Mouse (Mus musculus) left cerebral cortex, adult 11 months (tissue): ENCODE results near the gene Sema7a.

ENCODE experiments used
- DNase-seq: peaks from one replicate; pipeline ENCODE4 v3.0.0; 2022; ENCODE audit warnings: low spot score

Gene Sema7a

GRCm38 (mm10) chr9:57959886-57960866, 20.3 kb downstream of the Sema7a start:
- no peak for DNase-seq

- no peak for DNase-seq
Measured at GRCm38 (mm10) chr9:57961226-57961625, 21.3 kb downstream of the Sema7a start.

- no peak for DNase-seq
Measured at GRCm38 (mm10) chr9:57961863-57962778, 22.2 kb downstream of the Sema7a start.

- no peak for DNase-seq
Measured at GRCm38 (mm10) chr9:57963249-57963997, 23.5 kb downstream of the Sema7a start.

GRCm38 (mm10) chr9:57963998-57964395, 24.1 kb downstream of the Sema7a start:
- DNase-seq = no peak

GRCm38 (mm10) chr9:57964528-57965250, 24.8 kb downstream of the Sema7a start:
- no peak for DNase-seq

- no peak for DNase-seq
Measured at GRCm38 (mm10) chr9:57965281-57966185, 25.6 kb downstream of the Sema7a start.

- no peak for DNase-seq
Measured at GRCm38 (mm10) chr9:57967237-57967960, 27.5 kb downstream of the Sema7a start.

- DNase-seq = no peak
Measured at GRCm38 (mm10) chr9:57968166-57968771, 28.4 kb downstream of the Sema7a start.

- DNase-seq = no peak
Measured at GRCm38 (mm10) chr9:57968783-57969542, 29.1 kb downstream of the Sema7a start.

- DNase-seq = no peak
Measured at GRCm38 (mm10) chr9:57969736-57970495, 30.0 kb downstream of the Sema7a start.

- no peak for DNase-seq
Measured at GRCm38 (mm10) chr9:57971413-57971812, 31.5 kb downstream of the Sema7a start.

GRCm38 (mm10) chr9:57972141-57972591, 32.3 kb downstream of the Sema7a start:
- no peak for DNase-seq

GRCm38 (mm10) chr9:57972776-57973439, 33.0 kb downstream of the Sema7a start:
- no peak for DNase-seq

GRCm38 (mm10) chr9:57973440-57974066, 33.6 kb downstream of the Sema7a start:
- DNase-seq = no peak

- DNase-seq = no peak
Measured at GRCm38 (mm10) chr9:57974221-57974620, 34.3 kb downstream of the Sema7a start.
